Mouse (Mus musculus) forebrain, embryonic 16.5 days (tissue): ENCODE data around the gene Zswim9. TPM values are rescaled to one million over a fixed set of nuclear protein-coding genes. Genes with fewer than 3 reads are reported as not detected.
A peak's percentile ranks its signal among the peaks of the same experiment; 100 is the strongest.
"Not testable (repeated sequence)": the region's sequence is repeated elsewhere in the genome, so short reads cannot be mapped to it uniquely, and the experiment has no call there.

ENCODE experiments used
- ATAC-seq: fragments of 200-750 bp; cut with Nextera tagmentation; 2 replicates; pipeline ENCODE4 v1.8.0; 2017; ENCODE audit warnings: mild to moderate bottlenecking, moderate library complexity
- H3K27ac ChIP-seq: fragments of 300-500 bp; sonication (generic); 2 replicates; pipeline ENCODE4 v1.5.1; 2014; ENCODE audit warnings: low read length, control low read depth
- H3K27me3 ChIP-seq: fragments of 300-500 bp; sonication (generic); replicated peaks from 2 replicates; pipeline ENCODE4 v1.6.1; 2014; ENCODE audit warnings: low read length; ENCODE audit not compliant: control insufficient read depth, insufficient read depth
- H3K36me3 ChIP-seq: fragments of 300-500 bp; sonication (generic); 2 replicates; pipeline ENCODE4 v1.6.1; 2014; ENCODE audit not compliant: control insufficient read depth, insufficient read depth
- H3K4me1 ChIP-seq: fragments of 300-500 bp; sonication (generic); replicated peaks from 2 replicates; pipeline ENCODE4 v1.6.1; 2014; ENCODE audit warnings: low read length; ENCODE audit not compliant: control insufficient read depth, insufficient read depth
- H3K4me2 ChIP-seq: fragments of 300-500 bp; sonication (generic); 2 replicates; pipeline ENCODE4 v1.6.1; 2014; ENCODE audit warnings: mild to moderate bottlenecking, low read length, control low read depth
- H3K4me3 ChIP-seq: fragments of 300-500 bp; sonication (generic); replicated peaks from 2 replicates; pipeline ENCODE4 v1.5.1; 2014; ENCODE audit warnings: mild to moderate bottlenecking, low read length, control low read depth
- H3K9ac ChIP-seq: fragments of 300-500 bp; sonication (generic); replicated peaks from 2 replicates; pipeline ENCODE4 v1.6.1; 2014; ENCODE audit warnings: low read depth, low read length, control low read depth
- H3K9me3 ChIP-seq: fragments of 300-500 bp; sonication (generic); 2 replicates; pipeline ENCODE4 v1.6.1; 2016; ENCODE audit warnings: low read length; ENCODE audit not compliant: control insufficient read depth
- WGBS: fragments of 180-500 bp; shearing (Covaris S2); extraction: QIAGEN DNeasy Blood & Tissue Kit; methylation state at CpG from one replicate; pipeline ENCODE4 v1.1.7; 2014; 5-methylcytosine and 5-hydroxymethylcytosine counted together
- polyA plus RNA-seq: library from polyadenylated mRNA; unstranded; fragments of >200 nt; fragmentation: Nextera tagmentation; extraction: Ambion mirVana; gene quantifications from 2 replicates; pipeline ENCODE4 v1.2.1, GENCODE M21; 2015

Zswim9 gene
- polyA plus RNA-seq, 1 experiment from 2014 or later, result 18.6 TPM

DNA sequence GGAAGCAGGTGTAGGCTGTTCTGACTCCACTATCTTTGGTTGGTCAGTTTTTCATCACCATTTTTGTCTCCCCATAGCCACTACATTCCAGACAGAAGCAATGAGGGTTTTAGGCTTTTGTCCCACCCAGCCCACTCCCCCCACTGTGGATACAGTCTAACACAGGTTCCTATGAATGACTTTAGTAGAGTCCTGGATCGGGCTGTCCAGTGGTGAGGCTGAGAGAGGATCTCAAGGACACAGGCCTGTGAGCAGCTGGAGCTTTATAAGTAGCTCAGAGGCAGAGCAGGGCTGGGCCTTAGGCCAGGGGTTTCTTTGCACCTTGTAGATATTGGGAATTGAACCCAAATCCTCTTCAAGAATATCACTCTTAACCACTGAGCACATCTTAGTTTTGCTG is 23.1 kb upstream of the Zswim9 start:
- Histone ChIP-seq H3K9me3 (no peaks in the 10 kb centered on the region), H3K36me3 (peaks cover 10% of the 10 kb centered on the region), H3K4me2 (no peak overlapping the region), H3K27me3 (no peaks in the 10 kb centered on the region), H3K4me3 (no peak overlapping the region), H3K9ac (no peak overlapping the region), H3K4me1 (no peaks in the 10 kb centered on the region), H3K27ac (no peak overlapping the region)
- ATAC-seq, result no peak
- WGBS, result 83% methylated on average over 1 of the region's 1 CpGs

DNA sequence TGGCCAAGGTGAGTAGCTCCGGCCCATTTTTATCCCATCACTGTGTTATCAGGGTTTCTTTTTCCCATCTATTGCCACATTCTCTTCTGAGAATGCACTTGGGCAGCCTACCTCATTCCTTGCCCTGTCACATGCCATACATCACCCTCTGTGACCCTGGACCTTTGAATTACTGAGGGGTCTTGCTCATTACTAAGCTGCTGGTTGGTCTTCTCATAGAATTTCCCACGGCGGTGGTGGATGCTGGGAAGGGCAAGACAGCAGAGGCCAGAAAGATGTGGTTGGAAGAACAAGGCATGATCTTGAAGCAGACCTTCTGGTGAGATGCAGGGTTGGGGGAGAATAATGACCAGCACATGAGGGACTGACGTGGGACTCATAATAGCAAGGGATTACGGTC is 20.3 kb upstream of the Zswim9 start:
- Histone ChIP-seq H3K9ac (no peak overlapping the region), H3K27ac (no peak overlapping the region), H3K4me3 (no peak overlapping the region), H3K4me2 (no peak overlapping the region), H3K9me3 (no peaks in the 10 kb centered on the region), H3K4me1 (no peaks in the 10 kb centered on the region), H3K27me3 (no peaks in the 10 kb centered on the region), H3K36me3 (peaks cover 14% of the 10 kb centered on the region; the same call in 1 of the 2 replicates)
- no peak for ATAC-seq
- WGBS, result 91% methylated on average over 5 of the region's 5 CpGs

DNA sequence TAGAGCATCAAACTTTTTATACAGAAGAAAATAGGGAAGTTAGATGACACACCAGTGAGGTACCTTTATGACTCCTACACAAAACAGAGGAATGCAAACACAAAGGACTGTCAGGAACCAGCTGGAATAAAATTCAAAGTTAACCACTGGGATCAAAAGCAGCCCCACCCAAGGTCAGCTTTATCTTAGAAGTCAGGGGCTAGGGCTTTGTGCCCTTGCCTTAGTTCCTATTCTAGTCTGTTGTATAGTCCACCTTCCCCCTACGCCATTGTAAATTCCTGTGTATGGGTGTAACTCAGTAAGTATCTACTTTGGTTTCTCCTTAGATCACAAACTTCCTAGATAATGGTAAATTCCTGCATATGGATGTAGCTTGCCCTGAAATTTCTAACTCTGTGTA is 19.1 kb upstream of the Zswim9 start:
- no peak overlapping the region for H3K4me3 ChIP-seq
- no peaks in the 10 kb centered on the region for H3K9me3 ChIP-seq
- no peak overlapping the region for H3K4me2 ChIP-seq
- no peak overlapping the region for H3K27ac ChIP-seq
- peaks cover 15% of the 10 kb centered on the region; the same call in 1 of the 2 replicates for H3K36me3 ChIP-seq
- WGBS, result 90% methylated on average over 1 of the region's 1 CpGs
- H3K4me1 ChIP-seq, result no peaks in the 10 kb centered on the region
- H3K9ac ChIP-seq, result no peak overlapping the region
- no peaks in the 10 kb centered on the region for H3K27me3 ChIP-seq
- ATAC-seq, result no peak

DNA sequence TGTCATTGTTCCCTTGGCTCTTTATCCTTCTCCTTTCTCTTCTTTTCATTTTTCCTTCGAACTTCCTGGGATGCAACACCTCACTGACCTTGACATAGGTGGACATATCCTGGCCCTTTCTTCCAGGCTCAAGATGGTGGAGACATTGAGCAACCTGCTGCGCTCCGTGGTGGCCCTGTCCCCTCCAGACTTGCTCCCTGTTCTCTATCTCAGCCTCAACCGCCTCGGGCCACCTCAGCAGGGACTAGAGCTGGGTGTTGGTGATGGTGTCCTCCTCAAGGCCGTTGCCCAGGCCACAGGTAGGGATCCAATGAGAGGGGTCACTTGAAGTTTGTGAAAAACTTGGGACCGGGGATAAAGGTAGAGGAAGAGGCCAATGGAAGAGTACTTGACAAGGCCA is 16.7 kb upstream of the Zswim9 start:
- Histone ChIP-seq H3K4me3 (no peak overlapping the region), H3K27me3 (no peaks in the 10 kb centered on the region), H3K9me3 (no peaks in the 10 kb centered on the region), H3K4me2 (no peak overlapping the region), H3K36me3 (peaks cover 18% of the 10 kb centered on the region; the same call in 1 of the 2 replicates), H3K4me1 (no peaks in the 10 kb centered on the region), H3K27ac (no peak overlapping the region), H3K9ac (no peak overlapping the region)
- 97% methylated on average over 7 of the region's 7 CpGs for WGBS
- ATAC-seq, result no peak

DNA sequence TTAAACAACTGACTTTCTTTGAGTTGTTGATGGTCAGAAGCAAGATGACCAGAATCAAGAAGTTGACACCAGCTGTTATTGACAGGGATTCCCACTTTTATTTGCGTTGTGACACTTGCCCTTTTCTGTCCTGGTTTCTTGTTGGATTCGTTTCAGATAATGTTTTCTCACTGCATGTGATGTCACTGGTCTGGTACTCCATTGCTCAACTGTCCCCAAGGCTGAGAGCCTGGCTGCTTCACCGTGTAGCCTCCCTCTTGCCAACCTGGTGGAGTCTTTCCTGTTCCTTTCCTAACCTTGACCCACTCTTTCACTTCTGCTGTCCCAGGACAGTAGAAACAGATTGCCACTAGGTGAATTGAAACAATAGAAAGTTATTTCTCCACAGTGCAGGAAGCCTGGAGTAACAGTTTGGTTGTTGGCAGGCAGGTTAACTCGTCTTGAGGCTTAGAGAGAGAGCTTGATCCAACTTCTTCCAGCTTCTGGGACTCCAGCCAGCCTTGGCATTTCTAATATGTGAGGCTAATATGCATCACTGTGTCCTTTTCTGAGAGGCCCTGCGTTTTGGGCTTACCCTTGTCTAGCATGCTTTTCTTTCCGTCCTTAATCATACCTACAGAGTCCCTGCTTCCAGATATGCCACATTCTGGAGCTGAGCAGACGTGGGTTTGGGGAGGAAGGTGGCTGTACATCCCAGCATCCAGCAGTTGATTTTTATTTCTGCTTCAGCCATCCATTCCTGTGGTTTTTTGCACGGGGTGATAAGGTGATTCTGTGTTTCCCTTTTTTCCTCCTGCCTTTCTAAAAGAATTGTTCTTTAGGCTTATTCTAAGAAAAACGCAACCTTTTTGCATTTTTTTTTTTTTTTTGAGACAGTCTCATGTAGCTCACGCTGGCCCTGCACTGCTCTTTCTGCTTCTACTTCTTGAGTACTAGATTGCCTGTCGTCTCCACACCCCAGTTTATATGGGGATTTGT is 15.6 kb upstream of the Zswim9 start:
- 82% methylated on average over 11 of the region's 11 CpGs for WGBS
- H3K4me1 ChIP-seq, result no peaks in the 10 kb centered on the region
- H3K4me3 ChIP-seq, result no peak overlapping the region
- ATAC-seq, result no peak
- H3K27me3 ChIP-seq, result no peaks in the 10 kb centered on the region
- H3K9ac ChIP-seq, result no peak overlapping the region
- H3K36me3 ChIP-seq, result peaks cover 15% of the 10 kb centered on the region; the same call in 1 of the 2 replicates
- H3K9me3 ChIP-seq, result no peaks in the 10 kb centered on the region
- no peak overlapping the region for H3K4me2 ChIP-seq
- H3K27ac ChIP-seq, result no peak overlapping the region

DNA sequence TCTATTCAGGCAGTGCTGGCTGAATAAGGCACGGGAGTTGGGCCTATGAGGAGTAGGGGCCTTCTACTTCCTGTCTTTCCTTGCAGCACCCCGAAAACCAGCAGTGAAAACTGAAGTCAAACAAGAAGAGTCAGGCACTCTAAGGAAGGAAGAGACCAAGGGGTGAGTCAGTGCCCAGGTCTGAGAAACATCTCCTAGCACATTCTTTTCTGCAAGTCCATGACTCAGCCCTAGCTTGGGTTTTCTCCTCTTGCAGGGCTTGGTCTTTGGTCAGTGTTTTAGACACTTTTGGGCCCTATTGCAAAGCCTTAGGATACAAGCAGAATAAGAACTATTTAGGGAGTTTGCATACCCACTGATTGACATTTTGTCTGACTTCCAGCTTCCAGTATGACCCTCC is 12.8 kb upstream of the Zswim9 start:
- Histone ChIP-seq H3K27me3 (no peaks in the 10 kb centered on the region), H3K4me3 (no peak overlapping the region), H3K9ac (no peak overlapping the region), H3K36me3 (peaks cover 17% of the 10 kb centered on the region), H3K27ac (no peak overlapping the region), H3K9me3 (no peaks in the 10 kb centered on the region), H3K4me1 (no peaks in the 10 kb centered on the region), H3K4me2 (no peak overlapping the region)
- no peak for ATAC-seq
- WGBS, result 77% methylated on average over 2 of the region's 2 CpGs

DNA sequence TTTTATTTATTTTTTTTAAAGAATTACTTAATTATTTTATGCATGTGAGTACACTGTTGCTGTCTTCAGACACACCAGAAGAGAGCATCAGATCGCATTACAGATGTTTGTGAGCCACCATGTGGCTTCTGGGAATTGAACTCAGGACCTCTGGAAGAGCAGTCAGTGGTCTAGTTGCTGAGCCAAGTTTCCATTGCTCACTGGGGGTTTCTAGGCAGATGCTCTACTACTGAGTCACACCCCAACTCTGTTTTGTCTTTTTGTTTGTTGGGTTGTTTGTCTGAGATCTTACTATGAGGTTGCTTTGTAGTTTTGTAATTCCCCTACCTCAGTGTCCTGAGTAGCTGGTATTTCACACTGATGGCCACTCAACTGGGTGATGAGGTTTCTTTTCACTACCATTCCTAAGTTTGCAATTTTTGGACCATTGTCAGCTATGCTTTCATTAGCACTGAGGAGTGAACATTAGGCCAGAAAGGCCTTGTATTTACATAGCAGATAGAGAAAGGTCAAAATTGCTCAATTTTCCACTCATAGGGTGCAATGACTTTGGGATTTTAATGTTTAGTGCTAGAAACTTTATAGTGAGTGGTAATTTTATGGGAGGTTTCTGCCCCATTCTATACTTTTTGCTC is 11.6 kb upstream of the Zswim9 start:
- Histone ChIP-seq H3K27me3 (no peaks in the 10 kb centered on the region), H3K36me3 (peaks cover 17% of the 10 kb centered on the region), H3K4me3 (no peak overlapping the region), H3K4me1 (no peaks in the 10 kb centered on the region), H3K9ac (no peak overlapping the region), H3K4me2 (no peak overlapping the region), H3K9me3 (no peaks in the 10 kb centered on the region), H3K27ac (no peak overlapping the region)
- ATAC-seq, result no peak
- 93% methylated on average over 1 of the region's 1 CpGs for WGBS

DNA sequence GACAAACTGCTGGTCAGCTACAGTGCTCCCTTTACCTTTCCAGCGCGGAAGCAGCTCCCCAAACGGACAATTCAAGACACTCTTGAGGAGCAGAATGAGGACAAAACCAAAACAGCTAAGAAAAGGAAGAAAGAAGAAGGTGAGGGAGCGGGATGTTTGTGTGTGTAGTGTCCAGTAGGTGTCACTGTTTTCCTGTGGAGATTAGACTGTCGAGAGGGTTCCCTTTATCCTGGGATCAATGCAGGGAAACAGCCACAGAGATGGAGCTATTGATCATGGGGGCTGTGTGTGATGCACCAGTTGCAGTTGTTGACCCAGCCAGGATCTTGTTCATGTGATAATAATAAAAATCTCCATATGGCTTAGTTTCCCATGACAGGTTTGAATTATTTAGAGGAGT is 10.1 kb upstream of the Zswim9 start:
- no peak overlapping the region for H3K27ac ChIP-seq
- H3K27me3 ChIP-seq, result no peaks in the 10 kb centered on the region
- no peaks in the 10 kb centered on the region for H3K9me3 ChIP-seq
- H3K36me3 ChIP-seq, result peaks cover 11% of the 10 kb centered on the region
- H3K9ac ChIP-seq, result no peak overlapping the region
- H3K4me3 ChIP-seq, result no peak overlapping the region
- no peak overlapping the region for H3K4me2 ChIP-seq
- peak; percentile 77 for ATAC-seq
- 49% methylated on average over 5 of the region's 5 CpGs for WGBS
- H3K4me1 ChIP-seq, result no peaks in the 10 kb centered on the region

DNA sequence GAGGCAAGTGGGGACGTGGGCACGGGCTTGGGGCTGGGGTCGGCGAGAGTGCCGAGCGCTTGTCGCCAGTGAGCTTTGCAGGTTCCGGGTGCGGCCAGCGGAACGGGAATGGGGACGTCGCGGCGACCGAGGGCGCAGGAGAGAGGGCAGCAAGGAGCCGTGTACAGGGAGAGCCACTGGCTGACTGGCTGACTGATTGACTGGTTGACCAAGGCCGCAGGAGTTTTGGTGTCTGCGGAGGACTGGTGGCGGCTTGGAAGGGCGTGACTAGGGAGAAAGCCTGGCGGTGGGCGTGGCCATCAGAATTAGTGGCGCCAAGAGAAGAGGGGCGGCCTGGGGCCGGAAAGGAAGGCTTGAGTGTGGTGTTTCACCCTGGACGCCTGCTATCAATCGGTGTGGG is 436 bp upstream of the Zswim9 start:
- peaks cover 11% of the 10 kb centered on the region for H3K36me3 ChIP-seq
- ATAC-seq, result peak; percentile 54

More for the DNA sequence above, 436 bp upstream of the Zswim9 start:
- not testable (repeated sequence) for H3K9me3 ChIP-seq, H3K4me1 ChIP-seq, H3K27ac ChIP-seq, H3K27me3 ChIP-seq
- peak overlapping the region; percentile 42 for H3K4me2 ChIP-seq
- 0% methylated on average over 10 of the region's 29 CpGs for WGBS
- H3K9ac ChIP-seq, result peak overlapping the region; percentile 36; the same call in 1 of the 2 replicates
- peak overlapping the region; percentile 81 for H3K4me3 ChIP-seq
